Mouse (Mus musculus) myocyte (in vitro differentiated cells): ENCODE data around the gene Drg2. TPM values are rescaled to one million over a fixed set of nuclear protein-coding genes. Genes with fewer than 3 reads are reported as not detected.
A peak's percentile ranks its signal among the peaks of the same experiment; 100 is the strongest.

Experiments
- H3K27me3 ChIP-seq: one replicate; pipeline ENCODE4 v1.6.1; 2011; ENCODE audit not compliant: control insufficient read depth, insufficient read depth, insufficient read length
- H3K36me3 ChIP-seq: one replicate; pipeline ENCODE4 v1.6.1; 2011; ENCODE audit not compliant: control insufficient read depth, insufficient read depth
- H3K4me2 ChIP-seq: one replicate; pipeline ENCODE4 v1.6.1; 2011; ENCODE audit warnings: low read depth, control low read depth
- H3K4me3 ChIP-seq: one replicate; pipeline ENCODE4 v1.5.1; 2011; ENCODE audit warnings: mild to moderate bottlenecking, control low read depth, moderate library complexity
- H3K79me2 ChIP-seq: one replicate; pipeline ENCODE4 v1.6.1; 2011; ENCODE audit not compliant: control insufficient read depth, insufficient read depth
- H3ac ChIP-seq: one replicate; pipeline ENCODE4 v1.6.1; 2011; ENCODE audit not compliant: control insufficient read depth, insufficient read length
- CEBPB ChIP-seq: IDR thresholded peaks from 2 replicates; pipeline ENCODE4 v1.6.1; 2011; ENCODE audit warnings: mild to moderate bottlenecking, moderate library complexity; ENCODE audit not compliant: poor library complexity, insufficient read depth, severe bottlenecking
- E2F4 ChIP-seq: IDR thresholded peaks from one replicate; pipeline ENCODE4 v1.6.1; 2011; ENCODE audit warnings: mild to moderate bottlenecking, control low read depth, moderate library complexity; ENCODE audit not compliant: insufficient read depth
- MAX ChIP-seq: IDR thresholded peaks from one replicate; pipeline ENCODE4 v1.6.1; 2011; ENCODE audit warnings: low read depth, mild to moderate bottlenecking, control low read depth
- MYOD1 ChIP-seq, 3 experiments: IDR thresholded peaks; one replicate each; pipeline ENCODE4 v1.6.1; 2011; ENCODE audit warnings: control low read depth in 2 of 3, low read depth in 2 of 3, mild to moderate bottlenecking in 2 of 3, moderate library complexity in 1 of 3; ENCODE audit not compliant: insufficient read length in 2 of 3, control insufficient read depth in 1 of 3
- MYOG ChIP-seq, 3 experiments: IDR thresholded peaks; one replicate each; pipeline ENCODE4 v1.6.1; 2011; ENCODE audit warnings: control low read depth in 2 of 3, low read depth in 2 of 3, mild to moderate bottlenecking in 2 of 3; ENCODE audit not compliant: insufficient read length in 2 of 3, control insufficient read depth in 1 of 3, insufficient read depth in 1 of 3
- POLR2A ChIP-seq: IDR thresholded peaks from one replicate; pipeline ENCODE4 v1.6.1; 2011; ENCODE audit warnings: low read depth, mild to moderate bottlenecking, control low read depth, moderate library complexity; ENCODE audit not compliant: insufficient read length
- POLR2AphosphoS2 ChIP-seq: IDR thresholded peaks from one replicate; pipeline ENCODE4 v1.6.1; 2011; ENCODE audit warnings: low read depth, control low read depth; ENCODE audit not compliant: insufficient read length
- REST ChIP-seq: IDR thresholded peaks from one replicate; pipeline ENCODE4 v1.6.1; 2011; ENCODE audit warnings: mild to moderate bottlenecking, control low read depth, moderate library complexity; ENCODE audit not compliant: insufficient read depth, insufficient read length
- SRF ChIP-seq: IDR thresholded peaks from one replicate; pipeline ENCODE4 v1.6.1; 2011; ENCODE audit warnings: low read depth; ENCODE audit not compliant: control insufficient read depth, insufficient read length
- TCF12 ChIP-seq: IDR thresholded peaks from one replicate; pipeline ENCODE4 v1.6.1; 2011; ENCODE audit warnings: mild to moderate bottlenecking, control low read depth; ENCODE audit not compliant: poor library complexity, insufficient read depth, severe bottlenecking
- TCF3 ChIP-seq: IDR thresholded peaks from one replicate; pipeline ENCODE4 v1.6.1; 2011; ENCODE audit warnings: low read depth, control low read depth; ENCODE audit not compliant: insufficient read length
- USF1 ChIP-seq: IDR thresholded peaks from one replicate; pipeline ENCODE4 v1.6.1; 2011; ENCODE audit warnings: low read depth, mild to moderate bottlenecking, control low read depth, moderate library complexity
- polyA plus RNA-seq: library from polyadenylated mRNA; unstranded; fragments of >200 nt; fragmentation: generic; extraction: Trizol; gene quantifications from one replicate; pipeline ENCODE4 v1.2.1, GENCODE M21; 2012; ENCODE audit warnings: missing spikeins

Drg2 gene
- polyA plus RNA-seq, 1 experiment = 63.1 TPM

- peaks cover 27% of the 10 kb centered on the region for H3K79me2 ChIP-seq
- no peak for TF ChIP-seq USF1
- no peak for TF ChIP-seq MYOG (IDR thresholded peaks at IDR 0.05; ENCODE audit: control insufficient read depth in 1 of 3, insufficient read depth in 1 of 3, insufficient read length in 2 of 3, low read depth in 2 of 3)
- TF ChIP-seq REST = no peak
- no peak for TF ChIP-seq CEBPB
- no peak for TF ChIP-seq MAX
- no peak for TF ChIP-seq TCF3
- TF ChIP-seq TCF12 = no peak
- no peak for TF ChIP-seq MYOD1 (IDR thresholded peaks at IDR 0.05; ENCODE audit: control insufficient read depth in 1 of 3, insufficient read length in 2 of 3, low read depth in 2 of 3)
- no peak for TF ChIP-seq POLR2A
- TF ChIP-seq POLR2AphosphoS2 = no peak
- no peak for TF ChIP-seq SRF
- no peak for TF ChIP-seq E2F4
- H3K27me3 ChIP-seq = no peaks in the 10 kb centered on the region
- peak overlapping the region; percentile 97 for H3K4me2 ChIP-seq
- no peaks in the 10 kb centered on the region for H3K36me3 ChIP-seq
- H3ac ChIP-seq = peak overlapping the region; percentile 34
- peak overlapping the region; percentile 44 for H3K4me3 ChIP-seq
Observed at GRCm38 (mm10) chr11:60454745-60455087, 325 bp downstream of the Drg2 start.

- H3ac ChIP-seq = no peak overlapping the region
- peaks cover 4% of the 10 kb centered on the region for H3K36me3 ChIP-seq
- no peaks in the 10 kb centered on the region for H3K27me3 ChIP-seq
- H3K4me2 ChIP-seq = no peak overlapping the region
- no peak for TF ChIP-seq E2F4
- TF ChIP-seq TCF12 = no peak
- no peak for TF ChIP-seq USF1
- no peak for TF ChIP-seq CEBPB
- no peak for TF ChIP-seq SRF
- TF ChIP-seq MYOG (IDR thresholded peaks at IDR 0.05; ENCODE audit: control insufficient read depth in 1 of 3, insufficient read depth in 1 of 3, insufficient read length in 2 of 3, low read depth in 2 of 3) = no peak
- TF ChIP-seq POLR2A = no peak
- TF ChIP-seq TCF3 = no peak
- no peak for TF ChIP-seq MAX
- no peak for TF ChIP-seq MYOD1 (IDR thresholded peaks at IDR 0.05; ENCODE audit: control insufficient read depth in 1 of 3, insufficient read length in 2 of 3, low read depth in 2 of 3)
- no peak for TF ChIP-seq REST
- TF ChIP-seq POLR2AphosphoS2 = no peak
- H3K79me2 ChIP-seq = peaks cover 27% of the 10 kb centered on the region
- H3K4me3 ChIP-seq = no peak overlapping the region
Observed at GRCm38 (mm10) chr11:60457973-60458372, 3.6 kb downstream of the Drg2 start.

- Histone ChIP-seq H3K27me3 (no peaks in the 10 kb centered on the region), H3K79me2 (no peaks in the 10 kb centered on the region), H3K4me3 (no peak overlapping the region), H3K4me2 (no peak overlapping the region), H3ac (no peak overlapping the region), H3K36me3 (no peaks in the 10 kb centered on the region)
- no peak for TF ChIP-seq MAX
- TF ChIP-seq E2F4 = no peak
Observed at GRCm38 (mm10) chr11:60465943-60466380, 11.6 kb downstream of the Drg2 start.

GRCm38 (mm10) chr11:60469039-60469438, 14.6 kb downstream of the Drg2 start, which contains the start of gene Myo15:
TSS of gene Myo15 (plus strand) at chr11:60469339.
- no peak within 1 kb of the TSS for H3K4me3 ChIP-seq
- no peak within 1 kb of the TSS for H3K4me2 ChIP-seq
- H3K36me3 ChIP-seq = no peaks in the 10 kb centered on the region
- TF ChIP-seq REST (no peak), TCF12 (no peak), MYOD1 (IDR thresholded peaks at IDR 0.05; ENCODE audit: control insufficient read depth in 1 of 3, insufficient read length in 2 of 3, low read depth in 2 of 3) (no peak), USF1 (no peak), MAX (no peak), SRF (no peak)
- H3K27me3 ChIP-seq = no peaks in the 10 kb centered on the region
- H3ac ChIP-seq = no peak within 1 kb of the TSS
- H3K79me2 ChIP-seq = no peaks in the 10 kb centered on the region

GRCm38 (mm10) chr11:60470743-60471142, 16.4 kb downstream of the Drg2 start:
- H3K79me2 ChIP-seq = no peaks in the 10 kb centered on the region
- no peaks in the 10 kb centered on the region for H3K36me3 ChIP-seq
- no peak overlapping the region for H3K4me3 ChIP-seq
- no peak overlapping the region for H3K4me2 ChIP-seq
- TF ChIP-seq MAX = no peak
- TF ChIP-seq POLR2A = no peak
- TF ChIP-seq POLR2AphosphoS2 = no peak
- no peak for TF ChIP-seq TCF12
- TF ChIP-seq REST = no peak
- no peak for TF ChIP-seq SRF
- TF ChIP-seq CEBPB = no peak
- no peak for TF ChIP-seq MYOD1 (IDR thresholded peaks at IDR 0.05; ENCODE audit: control insufficient read depth in 1 of 3, insufficient read length in 2 of 3, low read depth in 2 of 3)
- no peak for TF ChIP-seq MYOG (IDR thresholded peaks at IDR 0.05; ENCODE audit: control insufficient read depth in 1 of 3, insufficient read depth in 1 of 3, insufficient read length in 2 of 3, low read depth in 2 of 3)
- TF ChIP-seq TCF3 = no peak
- TF ChIP-seq USF1 = no peak
- no peak for TF ChIP-seq E2F4
- no peak overlapping the region for H3ac ChIP-seq
- H3K27me3 ChIP-seq = no peaks in the 10 kb centered on the region
